8 mouse cellular contexts compared by ENCODE assay signal in the genomic region with DNA sequence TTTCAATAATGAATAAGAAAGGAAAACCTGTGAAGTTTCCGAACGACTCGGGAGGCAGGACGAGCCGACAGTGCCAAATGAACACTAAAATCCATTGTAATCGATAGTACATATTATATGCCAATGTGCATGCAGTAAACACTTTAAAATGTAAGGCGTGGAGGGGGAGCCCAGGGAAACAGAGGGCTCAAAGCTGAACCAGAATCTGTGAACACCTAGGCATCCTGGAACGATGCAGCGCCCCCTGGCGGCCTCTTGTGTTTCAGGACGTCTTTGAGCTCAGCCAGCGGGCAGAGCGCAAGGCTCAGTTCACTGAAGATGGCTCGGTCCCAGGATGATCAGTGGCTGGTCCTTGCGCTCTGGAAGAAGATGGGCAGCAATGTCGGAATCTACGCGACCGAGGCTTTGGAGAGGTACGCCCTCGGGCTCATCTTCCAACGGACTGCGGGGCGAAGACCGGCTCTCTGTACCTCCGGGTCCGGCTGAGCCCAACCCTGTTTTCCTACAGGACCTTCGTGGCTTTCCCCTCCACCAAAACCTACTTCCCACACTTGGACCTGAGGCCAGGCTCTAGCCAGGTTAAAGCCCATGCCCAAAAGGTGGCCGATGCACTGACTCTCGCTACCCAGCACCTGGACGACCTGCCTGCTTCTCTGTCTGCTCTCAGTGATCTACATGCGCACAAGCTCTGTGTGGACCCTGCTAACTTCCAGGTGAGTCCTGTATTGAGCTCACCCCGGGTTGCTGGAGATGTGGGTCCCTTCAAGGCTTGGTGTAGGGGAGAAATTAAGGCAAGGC. TPM values are rescaled to one million over a fixed set of nuclear protein-coding genes. Genes with fewer than 3 reads are reported as not detected.
DNase-seq lines count a peak whose midpoint lies in the region; ATAC-seq lines count a peak whose summit lies in the region.
"Not testable (repeated sequence)": the region's sequence is repeated elsewhere in the genome, so short reads cannot be mapped to it uniquely, and the experiment has no call there.

A gene (plus strand): TSS at position 271 of the 798 bp plus-strand sequence.

- H3K27me3 ChIP-seq in hindbrain, embryonic 14.5 days (ENCODE audit: control insufficient read depth, insufficient read depth, low read length) = not testable (repeated sequence)

- peak within 1 kb of the TSS; percentile 56 for H3K4me2 ChIP-seq in hindbrain, embryonic 14.5 days (replicated peaks)

- peak; percentile 81 for DNase-seq in NIH3T3 (ENCODE audit: low read depth)
- DNase-seq in cerebellum, postnatal 25 days = peak; percentile 85 to 91
- DNase-seq in frontal cortex, postnatal 36 days (ENCODE audit: low spot score in 2 of 2) = peak; percentile 74 to 87
- DNase-seq in hindbrain, embryonic 14.5 days (ENCODE audit: low spot score) = peak; percentile 76
- DNase-seq in layer of hippocampus, postnatal 36 days = peak; percentile 75 to 80
- peak; percentile 81 for DNase-seq in lung, postnatal 14 days
- peak; percentile 75 for DNase-seq in ovary, postnatal 36 days (ENCODE audit: low spot score)
- DNase-seq in thymus, postnatal 25 days = peak; percentile 75

- 20% methylated on average over 30 of the region's 33 CpGs for WGBS in hindbrain, embryonic 14.5 days

- ATAC-seq in hindbrain, embryonic 14.5 days (ENCODE audit: low FRiP score) = peak; percentile 80

- H3K4me3 ChIP-seq in hindbrain, embryonic 14.5 days (replicated peaks; ENCODE audit: low read length) = peak within 1 kb of the TSS; percentile 25

- not testable (repeated sequence) for H3K27ac ChIP-seq in hindbrain, embryonic 14.5 days

- not testable (repeated sequence) for H3K36me3 ChIP-seq in hindbrain, embryonic 14.5 days (replicated peaks; ENCODE audit: control insufficient read depth, insufficient read depth)

- H3K4me1 ChIP-seq in hindbrain, embryonic 14.5 days (replicated peaks; ENCODE audit: control insufficient read depth, insufficient read depth, low read length) = not testable (repeated sequence)

- not testable (repeated sequence) for H3K9me3 ChIP-seq in hindbrain, embryonic 14.5 days (ENCODE audit: control insufficient read depth, low read length)

- peak within 1 kb of the TSS; percentile 39; the same call in 1 of the 2 replicates for H3K9ac ChIP-seq in hindbrain, embryonic 14.5 days

RNA-seq across cellular contexts. Expression of the gene that starts here (rescaled TPM):
- polyA plus RNA-seq in hindbrain, embryonic 14.5 days (2014; fragmentation: Nextera tagmentation; extraction: Ambion mirVana) = 0.82 TPM in 1 of 2 replicates, not detected in the other
- 1 to 10 TPM in 1 of 2 experiments, not detected in 1; 2.3 TPM for total RNA-seq in layer of hippocampus, postnatal 36 days (2021)

Comparison
In these comparisons a context has a peak if more than half of its experiments do, and no peak if none do; other contexts are left out.
1. Peak in DNase-seq, ATAC-seq, H3K4me3 ChIP-seq, H3K9ac ChIP-seq and H3K4me2 ChIP-seq in hindbrain, embryonic 14.5 days; RNA of the gene not detected or under 1 TPM.